Mouse (Mus musculus) E14TG2a.4 (cell line): ENCODE results near the gene Syt12.

ENCODE experiments used
- CTCF ChIP-seq: conservative IDR thresholded peaks from 2 replicates; pipeline ENCODE4 v1.5.1; 2014; ENCODE audit warnings: low read length
- POU5F1 ChIP-seq: IDR thresholded peaks from 2 replicates; pipeline ENCODE4 v1.6.1; 2014; ENCODE audit warnings: low read length, borderline replicate concordance

DNA sequence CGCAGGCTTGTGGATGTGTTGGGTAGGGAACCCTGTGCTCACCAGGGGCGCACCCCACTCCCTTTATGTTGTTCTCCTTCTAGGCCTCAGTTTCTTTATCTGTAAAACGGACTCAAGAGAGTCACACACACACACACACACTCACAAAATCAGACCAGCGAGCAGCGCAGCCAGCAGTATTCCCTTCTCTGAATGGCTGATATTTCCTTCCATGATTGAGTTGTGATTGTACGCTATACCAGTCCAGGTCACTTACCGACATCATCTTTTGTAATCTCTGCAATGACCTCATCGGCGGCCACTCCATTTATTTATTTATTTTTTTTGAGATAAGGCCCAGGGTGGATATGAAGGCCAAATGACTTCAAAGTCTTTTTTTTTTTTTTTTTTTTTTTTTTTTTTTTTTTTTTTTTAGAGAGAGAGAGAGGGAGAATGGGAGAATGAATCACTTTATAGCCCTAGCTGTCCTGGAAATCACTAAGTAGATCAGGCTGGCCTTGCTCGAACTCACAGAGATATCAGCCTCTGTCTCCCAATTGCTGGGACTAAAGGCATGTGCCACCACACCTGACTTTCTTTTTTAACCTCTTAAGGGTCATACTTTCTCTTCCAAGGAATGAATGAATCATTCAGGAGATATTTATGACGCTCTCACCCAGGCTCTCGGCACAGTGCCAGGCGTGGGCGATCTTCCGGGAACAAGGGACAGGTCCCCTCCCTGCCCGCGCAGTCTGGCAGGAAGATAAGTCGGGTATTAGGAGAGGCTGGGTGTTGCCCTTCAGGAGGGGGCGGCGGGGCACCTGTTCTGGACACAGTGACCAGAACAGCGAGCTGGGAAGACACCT is at the start of gene Syt12:
- TF ChIP-seq CTCF (no peak), POU5F1 (no peak)
